Mouse (Mus musculus) CH12.LX (cell line): ENCODE measurements around the gene 4930447C04Rik. TPM values are rescaled to one million over a fixed set of nuclear protein-coding genes. Genes with fewer than 3 reads are reported as not detected.

Experiments
- DNase-seq: peaks from one replicate; pipeline ENCODE4 v3.0.0-alpha.2; 2013; ENCODE audit errors: extremely low read depth
- H3K27ac ChIP-seq: 2 replicates; pipeline ENCODE4 v1.5.1; 2012; ENCODE audit warnings: low read depth, mild to moderate bottlenecking, control low read depth, moderate library complexity; ENCODE audit not compliant: insufficient read depth
- H3K27me3 ChIP-seq: replicated peaks from 2 replicates; pipeline ENCODE3; 2012; ENCODE audit warnings: inconsistent platforms
- H3K36me3 ChIP-seq, 2 experiments: replicated peaks in 1 of 2; 2 replicates each; pipeline versions ENCODE3 to v1.6.1; 2012; ENCODE audit warnings: inconsistent platforms in 1 of 2, low read length in 1 of 2, mild to moderate bottlenecking in 1 of 2, mixed read lengths in 1 of 2, moderate library complexity in 1 of 2; ENCODE audit not compliant: control insufficient read depth in 1 of 2, insufficient read depth in 1 of 2
- H3K4me1 ChIP-seq, 2 experiments: 2 replicates each; pipeline ENCODE4 v1.6.1; 2012; ENCODE audit warnings: inconsistent platforms in 1 of 2, moderate library complexity in 1 of 2; ENCODE audit not compliant: insufficient read depth in 2 of 2, control insufficient read depth in 1 of 2
- H3K4me2 ChIP-seq: 2 replicates; pipeline ENCODE4 v1.6.1; 2012; ENCODE audit warnings: low read depth, mild to moderate bottlenecking, control low read depth; ENCODE audit not compliant: poor library complexity, insufficient read depth, severe bottlenecking
- H3K4me3 ChIP-seq, 3 experiments: fragments of 150-350 bp in 1 of 3; sonication (generic) in 1 of 3; replicated peaks in 1 of 3; 2 replicates each; pipeline versions ENCODE3 to v1.5.1; 2011 to 2012; ENCODE audit warnings: low read depth in 2 of 3, low read length in 2 of 3, mild to moderate bottlenecking in 2 of 3, moderate library complexity in 2 of 3, control low read depth in 1 of 3, improper control_type of control experiment in 1 of 3, inconsistent platforms in 1 of 3, mixed read lengths in 1 of 3; ENCODE audit not compliant: poor library complexity in 1 of 3
- H3K79me2 ChIP-seq: replicated peaks from 2 replicates; pipeline ENCODE4 v1.6.1; 2012; ENCODE audit warnings: mild to moderate bottlenecking, moderate library complexity; ENCODE audit not compliant: control insufficient read depth, poor library complexity, insufficient read depth, severe bottlenecking; ENCODE audit errors: extremely low read depth
- H3K9ac ChIP-seq: 2 replicates; pipeline ENCODE4 v1.6.1; 2012; ENCODE audit warnings: low read depth, mild to moderate bottlenecking, control low read depth, moderate library complexity; ENCODE audit not compliant: insufficient read depth
- H3K9me3 ChIP-seq: replicated peaks from 2 replicates; pipeline ENCODE3; 2012; ENCODE audit warnings: low read length, inconsistent platforms, mixed read lengths
- BHLHE40 ChIP-seq: IDR thresholded peaks from 2 replicates; pipeline ENCODE4 v1.6.1; 2011; ENCODE audit warnings: mild to moderate bottlenecking, low read depth, low read length, improper control_type of control experiment
- CHD1 ChIP-seq: IDR thresholded peaks from 2 replicates; pipeline ENCODE4 v1.6.1; 2012; ENCODE audit warnings: low read depth, low read length, improper control_type of control experiment, inconsistent platforms
- ETS1 ChIP-seq: conservative IDR thresholded peaks from 2 replicates; pipeline ENCODE4 v1.6.1; 2012; ENCODE audit warnings: low read depth, mild to moderate bottlenecking, inconsistent platforms, low read length, improper control_type of control experiment, moderate library complexity
- GABPA ChIP-seq: IDR thresholded peaks from 2 replicates; pipeline ENCODE4 v1.6.1; 2012; ENCODE audit warnings: low read depth, low read length, improper control_type of control experiment, inconsistent platforms; ENCODE audit not compliant: insufficient replicate concordance
- HCFC1 ChIP-seq: IDR thresholded peaks from 2 replicates; pipeline ENCODE4 v1.6.1; 2012; ENCODE audit warnings: low read depth, mild to moderate bottlenecking, inconsistent platforms, low read length, improper control_type of control experiment
- IRF4 ChIP-seq: IDR thresholded peaks from 2 replicates; pipeline ENCODE4 v1.6.1; 2014; ENCODE audit warnings: low read depth, mild to moderate bottlenecking, inconsistent platforms, low read length, improper control_type of control experiment
- JUND ChIP-seq: conservative IDR thresholded peaks from 2 replicates; pipeline ENCODE4 v1.6.1; 2011; ENCODE audit warnings: low read depth, low read length, improper control_type of control experiment
- MAZ ChIP-seq: IDR thresholded peaks from 2 replicates; pipeline ENCODE4 v1.6.1; 2012; ENCODE audit warnings: low read depth, mild to moderate bottlenecking, inconsistent platforms, low read length, improper control_type of control experiment, moderate library complexity
- MEF2A ChIP-seq: IDR thresholded peaks from 2 replicates; pipeline ENCODE4 v1.6.1; 2014; ENCODE audit warnings: low read depth, mild to moderate bottlenecking, inconsistent platforms, low read length, improper control_type of control experiment, borderline replicate concordance
- NRF1 ChIP-seq: IDR thresholded peaks from 2 replicates; pipeline ENCODE4 v1.6.1; 2014; ENCODE audit warnings: low read depth, mild to moderate bottlenecking, inconsistent platforms, low read length, improper control_type of control experiment, moderate library complexity
- RAD21 ChIP-seq: IDR thresholded peaks from 2 replicates; pipeline ENCODE4 v1.6.1; 2011; ENCODE audit warnings: low read depth, mild to moderate bottlenecking, low read length, improper control_type of control experiment, moderate library complexity
- TBP ChIP-seq: conservative IDR thresholded peaks from 2 replicates; pipeline ENCODE4 v1.6.1; 2011; ENCODE audit warnings: low read depth, low read length, improper control_type of control experiment
- TCF12 ChIP-seq: IDR thresholded peaks from 2 replicates; pipeline ENCODE4 v1.6.1; 2014; ENCODE audit warnings: low read depth, mild to moderate bottlenecking, inconsistent platforms, low read length, improper control_type of control experiment
- UBTF ChIP-seq: IDR thresholded peaks from 2 replicates; pipeline ENCODE4 v1.6.1; 2012; ENCODE audit warnings: low read depth, mild to moderate bottlenecking, inconsistent platforms, low read length, improper control_type of control experiment, moderate library complexity
- dilution Hi-C: fragments of 300-500 bp; cut with MboI; formaldehyde crosslinking; loops from 2 replicates; pipeline ENCODE4 v1.14.3; 2020; ENCODE audit warnings: low sequenced_read_pairs; ENCODE audit not compliant: extremely low pct_unique_long_range_greater_than_20kb, extremely low pct_ligation_motif_present
- in situ Hi-C: fragments of 300-500 bp; cut with MboI; formaldehyde crosslinking; loops from 3 replicates; pipeline ENCODE4 v1.14.3; 2019; ENCODE audit warnings: low sequenced_read_pairs, low pct_ligation_motif_present, low pct_unique_long_range_greater_than_20kb, mixed read lengths
- polyA plus RNA-seq: library from polyadenylated mRNA; unstranded; fragments of >175 nt; gene quantifications from 2 replicates; pipeline ENCODE4 v1.2.1, GENCODE M21; 2012; ENCODE audit warnings: low read depth; ENCODE audit not compliant: insufficient read length
- total RNA-seq, 2 experiments: library from RNA; depleted of rRNA; stranded (reverse); fragments of 300-350 nt in 1 of 2; fragments of >200 nt in 1 of 2; gene quantifications; 2 replicates each; pipeline ENCODE4 v1.2.3; 2012 to 2014

Gene 4930447C04Rik
- total and polyA plus RNA-seq, 3 experiments = 0.52 to 0.89 (median 0.74) TPM

- Histone ChIP-seq H3K4me1 (peaks cover 0 to 34% of the 10 kb centered on the region in 2 experiments; a peak in 3 of 4 replicates), H3K4me2 (peak overlapping the region; percentile 55; the same call in 1 of the 2 replicates), H3K9me3 (no peaks in the 10 kb centered on the region), H3K79me2 (no peaks in the 10 kb centered on the region), H3K27me3 (no peaks in the 10 kb centered on the region), H3K9ac (no peak overlapping the region), H3K36me3 (no peaks in the 10 kb centered on the region), H3K27ac (no peak overlapping the region), H3K4me3 (no peak overlapping the region)
- TF ChIP-seq JUND (no peak), MEF2A (peak; percentile 50; the same call in 1 of the 2 replicates), CHD1 (no peak), BHLHE40 (no peak)
- DNase-seq = no peak
- dilution Hi-C loops (no loop called here), in situ Hi-C loops (no loop called here)
These were observed 87.0 kb downstream of the 4930447C04Rik start for GRCm38 (mm10) chr12:72853406-72854076.

- no peak for TF ChIP-seq NRF1
- no peak for TF ChIP-seq GABPA
- no peak for TF ChIP-seq ETS1
- TF ChIP-seq RAD21 = no peak
- TF ChIP-seq HCFC1 = no peak
- no peak for TF ChIP-seq UBTF
- TF ChIP-seq MAZ = no peak
- dilution Hi-C loops (no loop called here), in situ Hi-C loops (no loop called here)
- Histone ChIP-seq H3K4me2 (no peak overlapping the region), H3K79me2 (no peaks in the 10 kb centered on the region), H3K36me3 (no peaks in the 10 kb centered on the region), H3K9me3 (no peaks in the 10 kb centered on the region), H3K9ac (no peak overlapping the region), H3K27ac (no peak overlapping the region), H3K27me3 (no peaks in the 10 kb centered on the region), H3K4me1 (peaks cover 3 to 44% of the 10 kb centered on the region in 2 experiments), H3K4me3 (no peak overlapping the region)
- no peak for DNase-seq
These were observed 88.3 kb downstream of the 4930447C04Rik start for GRCm38 (mm10) chr12:72852264-72852663.

GRCm38 (mm10) chr12:72850146-72850545 lies 90.4 kb downstream of the 4930447C04Rik start:
- H3K4me3 ChIP-seq = no peak overlapping the region
- no peaks in the 10 kb centered on the region for H3K27me3 ChIP-seq
- H3K36me3 ChIP-seq = no peaks in the 10 kb centered on the region
- in situ Hi-C loops (no loop called here), dilution Hi-C loops (no loop called here)
- no peaks in the 10 kb centered on the region for H3K79me2 ChIP-seq
- H3K27ac ChIP-seq = no peak overlapping the region
- peak overlapping the region; percentile 43; the same call in 1 of the 2 replicates for H3K9ac ChIP-seq
- DNase-seq = no peak
- H3K9me3 ChIP-seq = no peaks in the 10 kb centered on the region
- H3K4me2 ChIP-seq = peak overlapping the region; percentile 80
- H3K4me1 ChIP-seq = peaks cover 3 to 44% of the 10 kb centered on the region in 2 experiments
- TF ChIP-seq TBP = no peak
- no peak for TF ChIP-seq IRF4
- TF ChIP-seq TCF12 = no peak
- TF ChIP-seq MEF2A = 0 out of 2 replicates have a peak, but pooled peaks have one; percentile 19
